25 mouse cellular contexts compared by ENCODE assay signal in the genomic region with DNA sequence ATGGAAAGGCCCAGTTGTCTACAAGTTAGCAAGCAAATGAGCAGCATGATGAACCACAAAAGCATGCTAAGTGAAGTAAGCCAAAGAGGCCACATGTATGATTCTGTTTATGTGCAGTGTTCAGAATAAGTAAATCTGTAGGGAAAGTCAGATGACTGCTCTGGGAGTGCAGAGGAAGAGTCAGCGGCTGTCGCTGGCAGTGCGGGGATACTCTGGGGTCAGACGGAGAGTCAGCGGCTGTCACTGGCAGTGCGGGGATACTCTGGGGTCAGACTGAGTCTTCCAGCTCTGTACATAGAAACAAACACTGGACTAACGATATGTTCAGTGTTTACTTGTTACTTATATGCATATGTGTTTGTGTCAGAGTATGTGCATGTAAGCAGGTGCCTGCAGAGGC.
DNase-seq lines count a peak whose midpoint lies in the region; ATAC-seq lines count a peak whose summit lies in the region.
"Had no signal": no experiment of that assay in that cellular context is flagged by ENCODE, and none has a peak within 500 bp of the region (broad histone marks: within the 10 kb centered on the region; RNA-seq: fewer than 3 reads in every experiment).

No protein-coding gene starts in this region.

- H3K4me2 ChIP-seq in intestine, embryonic 16.5 days (ENCODE audit: low read depth, low read length): no peak overlapping the region
- no peak overlapping the region for H3K4me2 ChIP-seq in intestine, embryonic 15.5 days (replicated peaks)
- H3K4me2 ChIP-seq: embryonic facial prominence, embryonic 13.5 days; heart, embryonic 11.5 days; hindbrain, embryonic 12.5 days had no signal

- DNase-seq in NIH3T3 (ENCODE audit: low read depth): peak; percentile 20
- DNase-seq in induced T-regulatory cell, adult 2 months (ENCODE audit: low read depth): peak; percentile 5
- DNase-seq in retina, postnatal 1 day: peak; percentile 34
- DNase-seq in kidney, postnatal 25 days: no peak
- DNase-seq: adrenal gland, adult 8-10 months; adrenal gland, postnatal 25 days; cerebellum, adult 11-12 months; cerebellum, adult 8-10 months; cerebellum, postnatal 36 days; embryo, embryonic 11 days; forebrain, postnatal 0 days; gastrocnemius, adult 2 months; gastrocnemius, postnatal 14 days; heart, adult 11 months; heart, postnatal 36 days had no signal

- peak; percentile 56 for ATAC-seq in intestine, embryonic 16.5 days
- ATAC-seq in intestine, embryonic 15.5 days: no peak
- ATAC-seq: activated CD4-positive, CD25-positive, alpha-beta regulatory T cell, adult 4 months; CD4-positive, CD25-positive, alpha-beta regulatory T cell, adult 4 months; forebrain, embryonic 14.5 days; forebrain, postnatal 0 days; hindbrain, postnatal 0 days had no signal

- H3K9me3 ChIP-seq in intestine, embryonic 16.5 days (ENCODE audit: control insufficient read depth, low read length): no peaks in the 10 kb centered on the region
- no peaks in the 10 kb centered on the region for H3K9me3 ChIP-seq in intestine, embryonic 15.5 days
- H3K9me3 ChIP-seq: embryonic facial prominence, embryonic 10.5 days; embryonic facial prominence, embryonic 13.5 days; hindbrain, embryonic 12.5 days had no signal

- H3K27me3 ChIP-seq in intestine, embryonic 16.5 days (replicated peaks; ENCODE audit: control insufficient read depth, insufficient read depth, low read length): no peaks in the 10 kb centered on the region
- H3K27me3 ChIP-seq in intestine, embryonic 15.5 days (replicated peaks): no peaks in the 10 kb centered on the region
- H3K27me3 ChIP-seq: embryonic facial prominence, embryonic 13.5 days; hindbrain, embryonic 12.5 days had no signal

- no peak overlapping the region for H3K27ac ChIP-seq in intestine, embryonic 16.5 days (ENCODE audit: low read length)
- no peak overlapping the region for H3K27ac ChIP-seq in intestine, embryonic 15.5 days
- H3K27ac ChIP-seq: embryonic facial prominence, embryonic 10.5 days; embryonic facial prominence, embryonic 13.5 days; gastrocnemius, adult 2 months; hindbrain, embryonic 12.5 days; hindbrain, postnatal 0 days had no signal

- no peak overlapping the region for H3K9ac ChIP-seq in intestine, embryonic 16.5 days (ENCODE audit: low read depth, low read length)
- H3K9ac ChIP-seq in intestine, embryonic 15.5 days: no peak overlapping the region
- H3K9ac ChIP-seq: embryonic facial prominence, embryonic 13.5 days; forebrain, postnatal 0 days; hindbrain, embryonic 12.5 days had no signal

- WGBS in intestine, embryonic 16.5 days: 67% methylated on average over 7 of the region's 7 CpGs
- WGBS in intestine, embryonic 15.5 days: 78% methylated on average over 7 of the region's 7 CpGs

- peaks cover 4% of the 10 kb centered on the region; the same call in 1 of the 2 replicates for H3K36me3 ChIP-seq in intestine, embryonic 16.5 days (ENCODE audit: control insufficient read depth, insufficient read depth, low read length)
- peaks cover 4% of the 10 kb centered on the region for H3K36me3 ChIP-seq in intestine, embryonic 15.5 days
- H3K36me3 ChIP-seq: hindbrain, embryonic 12.5 days had no signal

- 0 out of 2 replicates have a peak, but pooled peaks cover 2% of the 10 kb centered on the region for H3K4me1 ChIP-seq in intestine, embryonic 16.5 days (ENCODE audit: control insufficient read depth, insufficient read depth, low read length)
- H3K4me1 ChIP-seq in intestine, embryonic 15.5 days (replicated peaks): no peaks in the 10 kb centered on the region
- H3K4me1 ChIP-seq: embryonic facial prominence, embryonic 10.5 days had no signal

- no peak overlapping the region for H3K4me3 ChIP-seq in intestine, embryonic 16.5 days (ENCODE audit: low read length)
- H3K4me3 ChIP-seq in intestine, embryonic 15.5 days (replicated peaks): no peak overlapping the region
- H3K4me3 ChIP-seq: embryonic facial prominence, embryonic 10.5 days; embryonic facial prominence, embryonic 13.5 days; gastrocnemius, adult 2 months; hindbrain, embryonic 12.5 days had no signal

Comparison
In these comparisons a context has a peak if more than half of its experiments do, and no peak if none do; other contexts are left out.
1. DNase-seq: peak in NIH3T3 (single experiment), induced T-regulatory cell, adult 2 months (single experiment) and retina, postnatal 1 day (single experiment); none in kidney, postnatal 25 days (0 of 2).